Mouse (Mus musculus) ES-E14 (cell line): ENCODE measurements around the gene Mpv17l2.

Source experiments
- CHD2 ChIP-seq: IDR thresholded peaks from 2 replicates; pipeline ENCODE4 v1.6.1; 2014; ENCODE audit warnings: mild to moderate bottlenecking, low read depth, low read length, inconsistent platforms
- MAFK ChIP-seq: IDR thresholded peaks from 2 replicates; pipeline ENCODE4 v1.6.1; 2014; ENCODE audit warnings: mild to moderate bottlenecking, low read depth, low read length, inconsistent platforms; ENCODE audit not compliant: insufficient read depth
- ZC3H11A ChIP-seq: IDR thresholded peaks from 2 replicates; pipeline ENCODE4 v1.6.1; 2012; ENCODE audit warnings: low read depth, mild to moderate bottlenecking, inconsistent platforms, low read length, borderline replicate concordance
- ZNF384 ChIP-seq: IDR thresholded peaks from 2 replicates; pipeline ENCODE4 v1.6.1; 2012; ENCODE audit warnings: low read depth, low read length, inconsistent platforms

DNA sequence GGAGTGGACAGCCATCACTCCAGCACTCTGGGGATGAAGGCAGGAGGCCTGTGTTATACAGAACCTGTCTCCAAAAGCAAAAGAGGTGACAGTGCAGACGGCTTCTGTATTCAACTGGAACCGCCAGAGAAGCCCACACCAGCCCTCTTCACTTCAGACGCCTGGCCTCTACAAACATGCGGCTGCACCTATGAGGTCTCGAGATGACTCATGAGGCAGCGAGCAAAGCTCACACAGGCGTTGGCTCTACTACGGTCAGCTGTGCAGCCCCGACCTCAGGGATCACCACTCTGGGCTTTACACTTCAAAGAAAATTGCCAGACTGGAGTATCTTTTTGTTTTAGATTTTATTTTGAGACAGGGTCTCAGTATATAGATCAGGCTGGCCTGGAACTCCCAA, 12.1 kb upstream of the Mpv17l2 start:
- TF ChIP-seq CHD2: no peak
- no peak for TF ChIP-seq MAFK
- no peak for TF ChIP-seq ZNF384
- TF ChIP-seq ZC3H11A: no peak
